Mouse (Mus musculus): ENCODE data around the gene Pon3.

Gene Pon3

DNA sequence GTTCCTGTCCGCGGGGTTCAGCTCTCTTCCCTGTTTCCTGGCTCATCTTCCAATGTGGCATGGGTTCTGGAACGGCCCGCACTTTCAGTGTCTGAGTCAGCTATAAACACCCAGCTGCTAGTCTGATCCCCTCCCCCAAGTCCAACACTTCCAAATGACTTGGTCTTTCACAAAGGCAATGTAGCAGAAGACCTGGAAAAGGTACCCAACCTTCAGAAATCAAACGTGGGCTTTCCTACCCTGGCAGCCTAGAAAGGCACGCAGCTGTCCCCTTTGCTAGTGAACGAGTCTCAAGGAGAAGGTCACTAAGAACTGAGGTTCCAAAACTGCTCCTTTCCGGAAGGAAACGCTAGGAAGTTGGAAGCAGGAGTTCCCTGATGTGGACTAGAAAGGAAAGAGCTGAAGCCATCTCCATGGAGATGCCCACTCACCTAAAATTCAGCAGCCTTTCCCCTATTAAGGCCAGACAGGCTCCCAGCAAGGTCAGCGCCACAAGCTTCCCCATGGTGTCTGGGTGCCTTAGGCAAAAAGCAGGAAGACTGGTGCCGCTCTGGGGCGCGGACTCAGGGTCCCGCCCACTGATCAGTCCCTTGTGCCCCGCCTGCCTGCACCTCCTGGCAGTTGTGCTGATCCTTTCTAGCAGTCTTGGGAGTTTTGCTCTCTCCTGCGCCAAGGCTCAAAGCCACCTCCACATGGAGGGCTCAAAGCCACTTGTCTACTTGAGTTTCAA, at the start of gene Pon3:
Pon3 (minus strand) TSS at position 565 of the 730 bp plus-strand sequence.
- DNase-seq = peak; percentile 98

DNA sequence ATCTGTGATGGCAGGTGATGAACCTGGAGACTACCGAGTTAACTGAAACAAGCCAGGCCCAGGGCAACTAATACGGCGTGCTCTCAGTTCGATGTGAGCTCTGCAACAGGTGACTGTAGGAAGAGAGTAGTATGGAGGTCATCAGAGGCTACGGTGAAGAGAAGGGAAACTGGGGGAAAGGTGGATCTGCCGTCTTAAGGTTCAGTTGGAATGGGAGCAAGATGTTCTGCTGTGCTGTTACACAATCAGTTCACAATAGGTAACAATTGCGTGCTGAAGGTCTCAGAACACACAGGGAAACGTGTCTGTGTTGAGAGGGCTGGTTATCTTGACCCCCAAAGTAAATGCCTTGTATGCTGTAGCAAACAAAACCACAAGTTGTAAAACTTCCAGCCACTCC, 48.9 kb upstream of the Pon3 start:
- peak; percentile 55 for DNase-seq

DNA sequence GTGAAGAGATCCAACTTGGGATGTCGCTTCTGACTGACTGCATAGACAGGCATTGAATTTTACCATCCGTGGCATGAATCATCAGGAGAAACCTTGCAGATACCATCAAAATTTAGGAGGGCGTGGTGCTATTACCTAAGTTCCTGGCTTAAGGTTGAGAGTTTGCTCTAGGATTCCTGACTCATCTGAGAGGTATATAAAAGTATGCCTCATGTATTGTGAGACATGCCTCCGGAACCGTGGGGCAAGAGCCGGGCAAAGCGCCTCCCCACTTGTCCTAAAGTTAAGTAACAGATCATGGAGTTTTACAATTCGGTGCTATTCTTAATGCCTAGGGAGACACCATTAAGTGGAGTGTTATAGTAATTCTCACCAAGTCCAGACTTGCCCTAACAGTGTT, 44.5 kb upstream of the Pon3 start:
- peak; percentile 59 for DNase-seq

DNA sequence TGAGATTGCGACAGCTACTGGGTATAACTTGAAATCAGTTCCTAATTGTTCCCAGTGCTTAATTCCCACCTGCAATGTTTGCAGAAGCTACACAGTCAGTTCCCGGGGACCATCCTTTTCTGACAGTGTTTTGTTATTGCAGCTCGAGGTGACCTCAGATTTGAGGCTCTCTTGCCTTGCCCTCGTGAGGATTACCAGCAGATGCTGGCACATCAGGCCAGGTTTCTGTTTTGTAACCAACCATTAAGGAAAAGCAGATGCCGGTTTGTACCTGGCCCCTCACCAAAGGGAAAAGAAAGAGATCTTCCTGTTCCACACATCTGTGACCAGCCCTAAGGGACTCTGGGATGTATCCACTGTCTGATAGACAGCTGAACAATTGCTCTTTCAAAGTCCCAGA, 43.5 kb upstream of the Pon3 start:
- DNase-seq = peak; percentile 68

DNA sequence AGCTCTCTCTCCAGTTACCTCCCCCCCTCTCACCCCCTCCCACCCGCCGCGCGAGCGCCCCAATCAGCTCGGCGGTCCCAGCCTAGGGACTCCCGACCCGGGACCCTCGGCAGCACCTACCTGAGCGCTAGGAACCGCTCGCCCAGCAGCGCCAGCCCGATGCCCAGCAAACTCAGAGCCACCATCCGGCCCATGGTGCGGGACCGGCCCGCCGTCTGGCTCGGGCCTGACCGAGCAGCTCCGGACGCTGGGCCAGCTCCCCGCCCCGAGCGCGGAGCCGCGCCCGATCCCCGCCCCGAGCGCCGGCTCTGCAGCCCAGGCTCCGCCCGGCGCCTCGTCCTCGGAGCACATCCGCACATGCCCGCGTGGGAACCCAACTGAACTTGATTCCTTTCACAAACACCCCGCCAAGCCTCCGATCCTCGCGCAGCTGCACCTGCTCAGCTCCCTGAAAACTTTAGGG, 42.0 kb upstream of the Pon3 start, which contains the start of gene Pon2:
Pon2 (minus strand) TSS at position 364 of the 463 bp plus-strand sequence.
- DNase-seq = peak; percentile 99

DNA sequence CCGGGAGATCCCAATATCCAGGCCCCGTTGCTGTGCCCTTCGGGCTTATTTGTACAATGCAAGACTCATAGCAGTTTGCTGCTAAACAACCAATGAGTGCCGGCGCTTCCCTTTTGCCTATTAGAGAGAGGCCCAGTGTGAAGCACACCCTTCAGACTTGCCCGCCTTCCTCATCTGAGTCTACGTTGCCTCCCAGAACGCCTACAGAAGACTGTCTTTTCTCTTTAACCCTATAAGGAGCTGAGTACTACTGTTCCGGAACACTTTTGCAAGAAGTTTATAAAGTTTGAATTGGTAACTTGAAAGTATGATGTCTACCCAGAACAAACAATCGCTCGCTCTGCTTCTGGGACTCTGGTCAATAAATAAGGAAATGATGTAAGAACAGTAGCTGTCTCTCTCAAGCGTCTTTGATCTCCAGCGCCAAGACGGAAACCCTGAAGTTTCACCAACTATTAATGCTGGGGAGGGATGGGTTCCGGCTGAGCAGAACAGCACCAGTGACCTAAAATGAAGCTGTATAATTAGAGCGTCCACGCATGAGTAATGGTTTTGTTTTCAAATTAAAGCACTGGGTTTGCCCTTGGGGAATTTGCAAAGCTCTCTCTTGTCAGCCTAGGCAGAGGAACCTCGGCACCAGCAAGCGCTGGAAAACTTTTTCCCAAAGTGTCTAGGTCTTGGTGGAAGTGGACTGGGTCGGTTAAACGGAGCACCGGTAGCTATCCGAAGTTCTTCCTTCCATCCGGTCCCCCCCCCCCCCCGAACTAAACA, 41.4 kb upstream of the Pon3 start:
- DNase-seq = peak; percentile 98

DNA sequence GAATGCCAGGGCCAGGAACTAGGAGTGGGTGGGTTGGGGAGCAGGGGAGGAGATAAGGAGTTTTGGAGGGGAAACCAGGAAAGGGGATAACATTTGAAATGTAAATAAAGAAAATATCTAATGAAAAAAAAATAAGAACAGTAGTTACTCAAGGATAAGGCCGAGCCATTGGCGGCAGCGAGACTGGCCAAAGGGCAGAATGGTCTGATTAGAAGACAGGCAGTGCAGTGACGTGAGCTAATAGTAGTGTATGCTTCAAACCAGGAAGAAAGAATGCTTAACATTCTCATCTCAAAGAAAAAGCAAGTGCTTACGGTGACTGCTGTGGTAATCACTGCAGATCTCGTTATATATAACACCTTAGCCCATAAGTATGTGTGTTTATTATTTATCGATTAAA, 40.0 kb upstream of the Pon3 start:
- DNase-seq = no peak

DNA sequence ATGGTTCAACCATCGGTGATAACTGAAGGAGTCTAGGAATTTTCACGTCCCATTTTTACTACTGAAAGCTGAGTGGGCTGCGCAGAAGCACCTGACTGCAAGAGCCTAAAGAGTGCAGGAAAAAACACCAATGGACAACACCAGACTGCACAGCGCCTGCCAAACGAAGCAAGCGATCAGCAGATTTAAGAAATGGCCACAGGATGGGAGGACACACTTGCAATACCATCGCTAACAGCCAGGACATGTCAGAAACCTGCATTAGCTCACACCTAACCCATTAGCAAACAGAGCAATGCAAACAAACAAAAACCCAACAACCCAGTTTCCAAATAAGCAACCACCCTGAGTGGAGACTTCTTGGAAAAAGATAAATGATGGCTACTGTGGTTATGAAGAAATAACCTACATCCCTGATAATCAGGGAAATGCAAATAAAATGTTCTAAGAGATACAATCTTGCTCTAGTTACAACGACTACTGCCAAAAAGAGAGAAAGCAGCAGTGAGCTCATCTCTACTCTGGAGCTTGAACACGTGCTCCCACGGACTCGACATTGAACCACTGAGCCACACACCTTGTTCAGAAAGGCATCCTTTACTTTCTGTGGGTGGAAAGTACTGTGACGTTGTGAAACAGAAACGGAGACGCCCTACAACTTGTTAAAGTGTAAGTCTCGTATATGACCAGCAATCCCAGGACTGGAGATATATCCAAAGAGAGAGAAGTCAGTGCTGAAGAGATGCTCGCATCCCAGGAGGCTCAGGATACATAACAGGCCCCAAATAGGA, 38.8 kb upstream of the Pon3 start:
- peak; percentile 79 for DNase-seq

DNA sequence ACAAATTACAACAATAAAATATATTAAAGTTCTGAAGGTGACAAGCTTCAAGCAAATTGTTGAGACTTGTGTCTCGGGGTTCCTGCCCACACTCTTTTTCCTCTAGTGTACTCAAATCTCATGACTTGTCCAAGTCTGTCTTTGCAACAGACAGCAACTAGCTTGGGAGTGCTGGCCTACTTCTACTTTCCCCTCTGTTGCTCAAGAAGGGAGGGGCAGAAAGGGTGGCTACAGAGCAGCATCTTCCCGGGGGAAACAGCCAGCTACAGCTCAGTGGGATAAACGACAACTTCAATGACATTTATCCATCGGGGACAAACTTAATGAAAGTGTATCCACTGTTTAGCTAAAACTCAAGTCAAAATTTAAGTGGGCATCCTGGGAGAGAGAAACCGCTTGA, 36.8 kb upstream of the Pon3 start:
- peak; percentile 91 for DNase-seq

DNA sequence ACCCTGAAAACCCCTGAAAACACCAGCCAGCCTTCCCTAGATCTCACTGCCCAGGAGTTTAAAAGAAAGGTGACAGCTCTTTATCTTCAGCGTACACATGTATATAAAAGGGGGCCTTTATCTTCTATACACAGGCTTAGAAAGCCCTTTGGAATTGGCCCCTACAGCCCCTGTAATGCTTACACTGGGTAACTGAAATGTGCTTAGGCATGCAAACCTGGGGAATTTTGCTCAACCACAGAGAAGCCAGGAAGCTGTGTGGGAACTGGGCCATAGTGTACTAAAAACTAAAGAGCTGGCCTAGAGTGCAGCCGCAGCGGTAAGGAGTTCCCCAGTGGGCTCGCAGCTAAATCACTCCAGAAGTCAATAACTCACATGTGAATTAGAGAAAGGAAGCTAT, 35.4 kb upstream of the Pon3 start:
- peak; percentile 91 for DNase-seq

DNA sequence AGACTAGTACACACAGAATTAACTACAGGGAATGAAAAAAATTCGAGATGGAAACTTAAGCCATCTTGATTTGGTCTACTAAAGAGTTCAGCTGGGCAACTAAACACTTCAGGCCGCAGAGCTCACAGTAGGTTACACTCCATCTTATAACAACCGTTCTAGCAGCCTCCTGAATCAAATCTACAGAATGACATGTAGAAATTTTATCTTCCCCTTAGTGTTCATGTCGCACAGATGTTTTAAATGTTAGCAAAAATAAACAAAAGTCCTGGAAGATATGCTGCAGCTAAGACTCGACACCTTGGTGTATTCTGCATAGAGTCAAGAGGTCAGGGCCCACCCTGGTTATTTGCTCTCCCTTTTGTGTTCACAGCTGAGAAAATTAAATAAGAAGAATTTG, 31.8 kb upstream of the Pon3 start:
- DNase-seq = no peak

DNA sequence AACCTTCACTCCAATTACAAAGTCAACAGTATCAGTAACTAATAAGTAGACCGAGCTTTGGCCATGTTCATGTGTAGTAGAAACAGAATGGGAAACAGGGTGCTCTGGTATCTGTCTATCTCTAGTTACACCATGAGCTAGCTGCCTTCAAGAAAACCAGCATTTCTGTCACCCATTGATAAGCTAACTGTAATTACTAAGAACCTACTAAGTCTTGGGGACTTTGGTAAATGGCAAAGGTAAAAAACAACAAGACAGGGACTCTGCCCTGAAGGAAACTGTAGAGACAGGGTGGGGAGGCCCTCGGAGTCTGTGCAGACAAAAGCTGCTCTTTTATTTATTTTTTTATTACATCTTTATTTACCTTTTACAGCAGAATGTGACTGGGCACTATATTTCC, 31.3 kb upstream of the Pon3 start:
- peak; percentile 13 for DNase-seq

DNA sequence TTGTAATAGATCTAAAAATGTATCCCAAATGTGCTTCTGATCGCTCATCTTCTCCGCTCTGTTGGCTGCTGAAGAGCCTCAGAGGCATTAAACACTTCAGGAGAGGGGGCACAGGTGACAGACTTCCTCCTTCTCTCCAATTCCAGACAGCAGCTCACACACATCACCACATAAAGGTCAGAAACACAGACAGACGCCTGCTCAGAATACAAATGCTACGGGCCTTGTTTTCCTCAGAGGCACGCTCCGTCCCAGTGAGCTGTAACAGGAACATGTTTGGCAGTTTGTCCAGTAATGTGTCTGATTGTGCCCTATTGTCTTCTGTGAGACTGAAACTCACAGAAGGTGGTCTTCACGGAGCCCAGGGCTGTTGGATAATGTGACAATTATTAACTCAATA, 26.3 kb upstream of the Pon3 start:
- DNase-seq = no peak

DNA sequence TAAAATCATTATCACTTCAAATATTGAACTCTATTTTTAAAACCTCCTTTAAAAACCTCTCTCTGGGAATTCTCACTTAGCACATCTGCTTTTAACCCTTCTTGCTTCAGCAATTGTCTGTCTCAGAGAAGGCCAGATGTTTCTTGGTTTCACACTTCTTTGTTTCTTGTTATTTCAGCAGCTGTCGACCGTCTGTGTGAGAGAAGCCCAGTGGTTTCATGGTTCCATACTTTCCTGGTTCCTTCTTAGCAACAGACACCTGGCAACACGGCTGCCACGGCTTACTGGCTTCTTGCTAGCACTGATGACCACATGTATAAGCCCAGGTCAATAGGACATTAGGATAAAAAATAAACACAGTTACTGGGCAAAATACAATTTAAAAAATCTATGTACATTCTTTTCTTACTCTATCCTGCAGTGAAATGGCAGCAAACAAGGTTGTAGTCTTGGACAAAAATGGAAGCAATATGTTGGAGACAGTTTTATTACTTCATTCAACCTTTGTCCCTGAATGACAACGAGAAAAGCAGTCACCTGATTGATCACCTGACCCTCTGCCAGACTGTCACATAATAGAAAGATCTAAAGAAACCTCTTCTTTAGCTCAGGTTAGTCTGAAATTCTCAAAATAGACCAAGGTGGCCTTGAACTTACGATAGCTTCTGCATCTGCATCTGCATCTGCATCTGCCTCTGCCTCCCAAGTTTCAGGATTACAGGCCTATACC, 24.7 kb upstream of the Pon3 start:
- peak; percentile 49 for DNase-seq

DNA sequence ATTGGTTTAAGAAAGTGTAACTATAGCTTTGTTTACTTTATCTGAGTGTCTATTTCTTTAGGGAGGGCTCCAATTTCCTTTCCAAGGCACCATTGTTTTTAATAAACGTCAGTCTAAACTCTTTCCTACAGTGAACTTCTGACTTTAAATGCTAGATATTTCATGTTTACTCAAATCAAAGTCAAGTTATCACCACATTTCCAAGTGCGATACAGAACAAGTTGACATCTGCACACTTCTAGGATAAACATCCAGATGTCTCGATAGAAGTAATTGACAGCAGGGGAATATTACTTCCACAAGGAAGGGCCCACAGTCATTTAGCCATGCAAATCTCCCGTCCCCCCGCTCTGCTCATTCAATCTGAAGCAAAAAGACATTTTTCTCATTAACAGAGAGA, 21.9 kb upstream of the Pon3 start:
- peak; percentile 4 for DNase-seq

DNA sequence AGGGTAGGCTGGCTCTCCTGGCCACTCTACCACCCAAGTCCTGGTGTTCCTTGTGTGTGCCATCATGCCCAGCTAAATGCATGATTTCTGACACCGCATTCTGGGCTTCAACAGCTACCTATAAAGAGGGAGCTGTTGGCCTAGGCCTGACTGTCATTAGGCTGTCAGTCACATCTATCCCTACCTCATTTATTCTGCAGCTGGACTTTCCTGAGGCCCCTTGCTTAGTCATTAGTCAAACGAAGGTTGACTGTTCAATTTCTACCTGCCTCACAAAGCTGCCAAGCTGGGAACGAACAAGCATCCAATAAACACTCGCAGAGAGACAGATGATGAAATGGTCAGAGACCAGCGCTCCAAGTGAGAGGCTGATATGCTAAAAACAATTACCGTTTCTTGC, 13.6 kb upstream of the Pon3 start:
- peak; percentile 71 for DNase-seq

DNA sequence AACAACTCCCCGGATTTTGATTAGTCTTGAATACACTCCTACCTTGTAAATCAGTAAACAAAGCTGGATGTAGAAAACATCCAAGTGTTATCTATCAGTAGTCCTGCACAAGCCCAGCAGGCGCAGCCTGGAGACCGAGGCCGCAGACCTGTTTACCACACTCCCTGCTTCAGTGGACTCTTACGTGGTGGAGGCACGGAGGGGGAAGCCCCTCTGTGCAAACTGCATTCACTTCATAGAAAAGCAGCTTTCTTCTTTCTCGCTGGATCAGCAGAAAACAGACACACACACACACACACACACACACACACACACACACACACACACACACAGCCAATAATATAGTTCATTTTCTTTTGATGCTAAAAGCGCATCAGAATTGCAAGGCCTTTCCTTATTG, 8.7 kb upstream of the Pon3 start:
- no peak for DNase-seq

DNA sequence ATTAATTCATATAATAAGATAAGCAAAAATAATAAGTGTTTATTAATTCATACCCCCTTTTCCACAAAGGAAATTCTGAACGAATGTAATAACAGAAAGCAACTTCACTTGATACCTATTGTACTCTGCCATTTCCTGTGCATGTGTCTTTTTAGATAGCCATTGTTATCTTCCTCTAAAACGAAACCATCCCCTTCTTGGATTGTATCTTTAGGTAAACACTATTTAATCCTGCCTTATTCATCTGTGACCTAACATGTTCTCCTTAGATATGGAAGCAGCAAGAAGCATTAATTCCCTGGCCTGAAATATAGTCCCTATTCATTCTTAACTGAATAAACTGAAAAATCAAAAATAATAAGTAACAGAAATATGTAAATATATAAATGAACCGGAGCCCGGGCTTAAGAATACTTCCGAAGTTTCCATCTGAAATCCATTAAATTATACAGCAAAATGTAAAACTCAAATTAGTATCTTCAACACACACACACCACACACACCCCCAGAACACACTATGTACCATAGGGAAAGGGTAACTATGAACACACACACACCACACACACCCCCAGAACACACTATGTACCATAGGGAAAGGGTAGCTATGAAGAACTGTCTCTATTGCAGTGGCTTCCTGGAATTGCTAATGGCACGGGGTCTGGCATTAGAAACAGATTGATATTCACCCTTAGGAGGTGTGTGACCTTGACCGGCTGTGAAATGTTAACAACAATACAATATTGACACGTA, 7.3 kb upstream of the Pon3 start:
- DNase-seq = peak; percentile 36

DNA sequence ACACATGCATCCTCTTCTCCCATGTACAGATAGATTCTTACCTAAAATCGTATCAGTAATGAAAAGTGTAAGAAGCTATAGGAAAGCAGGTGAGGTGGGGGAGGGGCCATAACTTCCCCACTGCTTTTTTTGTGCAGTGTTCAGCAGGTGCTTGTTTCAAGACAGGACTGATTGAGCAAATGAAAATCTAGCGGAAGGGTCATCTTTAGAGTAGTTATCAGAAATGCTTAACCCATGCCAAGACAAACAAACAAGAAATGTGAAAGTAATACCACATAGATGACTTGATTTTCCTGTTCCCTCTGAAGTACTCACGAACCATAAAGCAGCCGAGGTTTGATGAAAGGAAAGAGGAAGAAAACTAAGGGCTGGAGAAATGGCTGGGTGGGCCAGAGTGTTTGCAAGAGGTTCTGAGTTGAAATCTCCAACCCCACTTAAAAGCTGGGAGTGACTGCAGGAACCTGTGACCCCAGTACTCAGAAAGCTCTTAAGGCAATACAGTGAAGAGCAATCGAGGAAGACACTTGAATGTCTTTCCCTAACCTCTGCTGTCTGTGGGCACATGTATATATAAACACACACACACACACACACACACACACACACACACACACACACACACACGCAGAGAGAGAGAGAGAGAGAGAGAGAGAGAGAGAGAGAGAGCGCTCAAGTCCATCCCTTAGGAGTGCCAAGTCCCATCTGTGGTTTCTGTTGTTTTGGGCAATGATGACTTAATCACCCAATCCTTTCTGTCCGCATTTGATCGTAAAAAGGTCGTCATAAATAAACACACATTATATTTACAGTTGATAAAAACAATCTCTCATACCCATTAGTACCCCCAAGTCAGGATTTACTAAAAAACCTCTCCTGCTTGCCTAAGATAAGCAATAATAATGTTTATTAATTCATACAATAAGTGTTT, 6.5 kb upstream of the Pon3 start:
- DNase-seq = peak; percentile 36

DNA sequence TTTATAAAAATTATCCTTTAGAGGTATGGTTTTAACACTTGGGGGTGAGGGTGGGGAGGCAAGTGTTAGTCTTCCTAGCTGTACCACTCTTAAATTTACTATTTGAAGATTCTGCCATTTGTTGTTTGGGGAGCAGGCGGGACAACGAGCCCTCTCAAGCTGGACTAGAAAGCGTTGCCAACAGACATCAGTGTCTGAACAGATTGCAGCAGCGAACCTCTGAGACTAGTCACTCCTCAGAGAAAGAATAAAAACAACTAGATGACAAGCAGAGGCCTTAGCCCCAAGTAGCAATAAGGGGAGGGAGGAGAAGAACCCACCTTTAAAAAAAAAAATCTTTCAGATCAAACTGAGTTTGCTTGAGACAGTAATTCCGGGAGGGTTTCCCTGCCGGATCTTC, 795 bp downstream of the Pon3 start:
- DNase-seq = no peak

DNA sequence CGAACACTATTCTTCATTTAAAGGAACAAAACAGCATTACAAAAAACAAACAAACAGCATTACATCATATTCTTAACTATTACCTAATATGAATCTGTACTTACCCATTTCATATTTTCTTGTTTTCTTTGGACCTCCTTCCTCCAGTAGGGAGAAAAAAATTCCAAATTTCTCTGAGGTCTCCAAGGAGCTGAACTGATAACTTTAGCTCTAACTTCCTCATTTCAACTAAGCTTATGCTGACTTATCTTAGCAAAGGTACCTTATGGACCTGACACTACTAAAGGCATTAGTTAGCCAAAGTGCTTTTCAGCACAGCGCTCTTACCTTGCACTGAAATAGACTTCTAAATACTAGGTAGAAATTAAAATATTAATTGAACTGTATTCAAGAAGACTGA, 1.2 kb downstream of the Pon3 start:
- no peak for DNase-seq

All from heart, adult 11 months (tissue).